Mouse (Mus musculus): ENCODE data around the gene Zfp219. TPM values are rescaled to one million over a fixed set of nuclear protein-coding genes. Genes with fewer than 3 reads are reported as not detected.

The Zfp219 gene
- polyA plus RNA-seq, 1 experiment from 2014 or later = 32.9 TPM

- Histone ChIP-seq H3K27me3 (replicated peaks) (no peaks in the 10 kb centered on the region), H3K36me3 (peaks cover 38% of the 10 kb centered on the region), H3K9me3 (no peaks in the 10 kb centered on the region), H3K27ac (no peak overlapping the region), H3K4me1 (peaks cover 9% of the 10 kb centered on the region; the same call in 1 of the 2 replicates), H3K4me2 (no peak overlapping the region), H3K9ac (no peak overlapping the region), H3K4me3 (replicated peaks) (no peak overlapping the region)
- no peak for ATAC-seq (ENCODE audit: insufficient read depth, low FRiP score, low read depth)
- WGBS = 70% methylated on average over 12 of the region's 12 CpGs
These were observed 31.0 kb downstream of the Zfp219 start for GRCm38 (mm10) chr14:51989461-51989970.

GRCm38 (mm10) chr14:51988731-51989130, 31.8 kb downstream of the Zfp219 start:
- H3K4me3 ChIP-seq (replicated peaks) = no peak overlapping the region
- H3K27me3 ChIP-seq (replicated peaks) = no peaks in the 10 kb centered on the region
- H3K4me1 ChIP-seq = peaks cover 15% of the 10 kb centered on the region
- no peak overlapping the region for H3K4me2 ChIP-seq
- 79% methylated on average over 12 of the region's 12 CpGs for WGBS
- peaks cover 38% of the 10 kb centered on the region for H3K36me3 ChIP-seq
- H3K9me3 ChIP-seq = no peaks in the 10 kb centered on the region
- ATAC-seq (ENCODE audit: insufficient read depth, low FRiP score, low read depth) = no peak
- no peak overlapping the region for H3K27ac ChIP-seq
- H3K9ac ChIP-seq = no peak overlapping the region

GRCm38 (mm10) chr14:51987177-51987576, 33.4 kb downstream of the Zfp219 start:
- peaks cover 15% of the 10 kb centered on the region for H3K4me1 ChIP-seq

GRCm38 (mm10) chr14:51986153-51986505, 34.4 kb downstream of the Zfp219 start:
- no peak for ATAC-seq (ENCODE audit: insufficient read depth, low FRiP score, low read depth)
- no peaks in the 10 kb centered on the region for H3K27me3 ChIP-seq (replicated peaks)

More at GRCm38 (mm10) chr14:51987177-51987576, 33.4 kb downstream of the Zfp219 start:
- Histone ChIP-seq H3K9ac (no peak overlapping the region), H3K4me2 (no peak overlapping the region), H3K27me3 (replicated peaks) (no peaks in the 10 kb centered on the region), H3K27ac (no peak overlapping the region), H3K36me3 (peaks cover 30% of the 10 kb centered on the region), H3K9me3 (no peaks in the 10 kb centered on the region), H3K4me3 (replicated peaks) (no peak overlapping the region)
- 75% methylated on average over 6 of the region's 6 CpGs for WGBS
- peak; percentile 15; the same call in 1 of the 2 replicates for ATAC-seq (ENCODE audit: insufficient read depth, low FRiP score, low read depth)

GRCm38 (mm10) chr14:51985301-51986152, 35.0 kb downstream of the Zfp219 start:
- peak; percentile 73 for ATAC-seq (ENCODE audit: insufficient read depth, low FRiP score, low read depth)
- peak overlapping the region; percentile 65 for H3K9ac ChIP-seq

More at GRCm38 (mm10) chr14:51986153-51986505, 34.4 kb downstream of the Zfp219 start:
- peak overlapping the region; percentile 96 for H3K27ac ChIP-seq
- WGBS = 6% methylated on average over 7 of the region's 7 CpGs
- peaks cover 20% of the 10 kb centered on the region for H3K36me3 ChIP-seq
- H3K4me1 ChIP-seq = peaks cover 15% of the 10 kb centered on the region
- H3K4me2 ChIP-seq = peak overlapping the region; percentile 94
- no peaks in the 10 kb centered on the region for H3K9me3 ChIP-seq
- H3K9ac ChIP-seq = no peak overlapping the region
- H3K4me3 ChIP-seq (replicated peaks) = peak overlapping the region; percentile 65

GRCm38 (mm10) chr14:51984247-51985231, 36.0 kb downstream of the Zfp219 start, which contains the start of gene Arhgef40:
Gene Arhgef40, plus strand, starts transcription at chr14:51984719.
- Histone ChIP-seq H3K9me3 (no peaks in the 10 kb centered on the region), H3K4me3 (replicated peaks) (peak within 1 kb of the TSS; percentile 65), H3K36me3 (peaks cover 13% of the 10 kb centered on the region), H3K4me1 (peaks cover 15% of the 10 kb centered on the region), H3K27me3 (replicated peaks) (no peaks in the 10 kb centered on the region), H3K9ac (peak within 1 kb of the TSS; percentile 65), H3K4me2 (peak within 1 kb of the TSS; percentile 94), H3K27ac (peak within 1 kb of the TSS; percentile 96)
- ATAC-seq (ENCODE audit: insufficient read depth, low FRiP score, low read depth) = peak; percentile 82
- under 1% methylated on average over 39 of the region's 74 CpGs for WGBS

More at GRCm38 (mm10) chr14:51985301-51986152, 35.0 kb downstream of the Zfp219 start:
- Histone ChIP-seq H3K4me3 (replicated peaks) (peak overlapping the region; percentile 65), H3K9me3 (no peaks in the 10 kb centered on the region), H3K4me1 (peaks cover 15% of the 10 kb centered on the region), H3K4me2 (peak overlapping the region; percentile 94), H3K36me3 (peaks cover 18% of the 10 kb centered on the region), H3K27ac (peak overlapping the region; percentile 96), H3K27me3 (replicated peaks) (no peaks in the 10 kb centered on the region)
- 3% methylated on average over 27 of the region's 27 CpGs for WGBS

GRCm38 (mm10) chr14:51983855-51984246, 36.7 kb downstream of the Zfp219 start:
- Histone ChIP-seq H3K9me3 (no peaks in the 10 kb centered on the region), H3K27me3 (replicated peaks) (no peaks in the 10 kb centered on the region), H3K27ac (no peak overlapping the region), H3K4me3 (replicated peaks) (peak overlapping the region; percentile 65), H3K4me1 (peaks cover 15% of the 10 kb centered on the region), H3K36me3 (peaks cover 10% of the 10 kb centered on the region; the same call in 1 of the 2 replicates), H3K9ac (peak overlapping the region; percentile 65; the same call in 1 of the 2 replicates), H3K4me2 (peak overlapping the region; percentile 94)
- WGBS = 26% methylated on average over 10 of the region's 10 CpGs
- no peak for ATAC-seq (ENCODE audit: insufficient read depth, low FRiP score, low read depth)

- 61% methylated on average over 4 of the region's 4 CpGs for WGBS
- Histone ChIP-seq H3K27me3 (replicated peaks) (no peaks in the 10 kb centered on the region), H3K4me1 (peaks cover 15% of the 10 kb centered on the region), H3K36me3 (peaks cover 10% of the 10 kb centered on the region; the same call in 1 of the 2 replicates), H3K4me3 (replicated peaks) (no peak overlapping the region), H3K9ac (no peak overlapping the region), H3K27ac (no peak overlapping the region), H3K9me3 (no peaks in the 10 kb centered on the region), H3K4me2 (no peak overlapping the region)
- ATAC-seq (ENCODE audit: insufficient read depth, low FRiP score, low read depth) = no peak
These were observed 37.3 kb downstream of the Zfp219 start for GRCm38 (mm10) chr14:51983251-51983650.

- ATAC-seq (ENCODE audit: insufficient read depth, low FRiP score, low read depth) = no peak
- Histone ChIP-seq H3K4me3 (replicated peaks) (no peak overlapping the region), H3K4me1 (peaks cover 4% of the 10 kb centered on the region), H3K4me2 (no peak overlapping the region), H3K27ac (no peak overlapping the region), H3K9me3 (no peaks in the 10 kb centered on the region), H3K27me3 (replicated peaks) (no peaks in the 10 kb centered on the region), H3K36me3 (no peaks in the 10 kb centered on the region), H3K9ac (no peak overlapping the region)
- WGBS = 82% methylated on average over 3 of the region's 3 CpGs
These were observed 41.3 kb downstream of the Zfp219 start for GRCm38 (mm10) chr14:51979252-51979651.

GRCm38 (mm10) chr14:51967400-51967799, 53.1 kb downstream of the Zfp219 start:
- no peak for ATAC-seq (ENCODE audit: insufficient read depth, low FRiP score, low read depth)
- Histone ChIP-seq H3K9me3 (no peaks in the 10 kb centered on the region), H3K27me3 (replicated peaks) (no peaks in the 10 kb centered on the region), H3K36me3 (no peaks in the 10 kb centered on the region), H3K4me2 (no peak overlapping the region), H3K4me1 (no peaks in the 10 kb centered on the region), H3K27ac (no peak overlapping the region), H3K4me3 (replicated peaks) (no peak overlapping the region), H3K9ac (no peak overlapping the region)
- 55% methylated on average over 3 of the region's 3 CpGs for WGBS

GRCm38 (mm10) chr14:51960316-51960715, 60.2 kb downstream of the Zfp219 start:
- Histone ChIP-seq H3K4me3 (replicated peaks) (no peak overlapping the region), H3K4me1 (no peaks in the 10 kb centered on the region), H3K4me2 (no peak overlapping the region), H3K9ac (no peak overlapping the region), H3K27me3 (replicated peaks) (no peaks in the 10 kb centered on the region), H3K36me3 (no peaks in the 10 kb centered on the region), H3K9me3 (no peaks in the 10 kb centered on the region), H3K27ac (no peak overlapping the region)
- ATAC-seq (ENCODE audit: insufficient read depth, low FRiP score, low read depth) = no peak
- 81% methylated on average over 2 of the region's 2 CpGs for WGBS

All from stomach, embryonic 15.5 days (tissue).